Mouse (Mus musculus) left cerebral cortex, postnatal 4 days (tissue): ENCODE results near the gene Zfp62. TPM values are rescaled to one million over a fixed set of nuclear protein-coding genes. Genes with fewer than 3 reads are reported as not detected.

Source experiments
- DNase-seq: peaks from one replicate; pipeline ENCODE4 v3.0.0-alpha.2; 2022
- intact Hi-C: fragments of 180-260 bp; cut with DNase I; formaldehyde crosslinking; loops from one replicate; pipeline ENCODE4 v1.15.1; 2025
- total RNA-seq, 2 experiments: library from RNA; stranded (reverse); gene quantifications; 2 replicates each; pipeline ENCODE4 v1.2.3; 2021

Zfp62 gene
- total RNA-seq, 2 experiments from 2014 or later = 47.3 to 50.4 TPM

DNA sequence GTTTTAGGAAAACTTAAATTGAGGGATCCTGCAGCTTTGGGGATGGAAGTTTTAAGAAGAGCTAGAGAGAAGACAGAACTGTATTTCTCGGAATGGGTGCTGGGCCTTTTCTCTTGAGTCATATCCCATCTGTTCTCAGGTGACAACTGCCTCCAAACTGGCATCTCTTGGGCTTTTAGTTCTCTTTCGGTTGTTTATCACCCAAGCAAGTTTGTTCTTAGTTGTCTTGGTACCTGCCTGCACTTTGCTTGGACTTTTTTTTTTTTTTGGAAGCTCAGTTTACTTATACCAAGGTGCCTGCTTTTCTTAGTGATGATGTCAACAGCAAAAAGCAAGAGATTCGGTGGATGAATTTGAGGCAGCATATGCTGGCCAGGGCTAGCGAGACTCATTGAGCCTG is 43.4 kb downstream of the Zfp62 start:
- intact Hi-C loops = no loop called here
- no peak for DNase-seq

DNA sequence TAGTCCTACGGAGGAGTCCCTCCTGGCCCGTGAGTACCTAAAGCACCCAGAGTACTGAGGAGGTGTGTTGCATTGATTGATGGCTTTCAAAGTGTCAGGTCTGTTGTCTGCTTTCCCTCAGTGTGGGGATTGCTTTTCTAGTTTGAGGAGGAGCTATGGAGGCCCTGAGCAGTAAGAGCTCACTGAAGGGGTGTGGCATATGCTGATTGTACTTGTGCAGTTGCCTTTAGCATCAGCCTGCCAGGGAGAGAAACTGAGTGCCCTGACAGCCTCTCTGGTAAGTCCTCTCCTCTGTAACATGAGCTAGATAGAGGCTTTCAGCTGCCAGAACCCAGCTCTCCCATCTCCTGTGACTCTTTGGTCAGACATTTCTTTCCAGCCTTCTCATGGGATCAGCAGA is 44.2 kb downstream of the Zfp62 start:
- DNase-seq = no peak
- intact Hi-C loops = no loop called here

DNA sequence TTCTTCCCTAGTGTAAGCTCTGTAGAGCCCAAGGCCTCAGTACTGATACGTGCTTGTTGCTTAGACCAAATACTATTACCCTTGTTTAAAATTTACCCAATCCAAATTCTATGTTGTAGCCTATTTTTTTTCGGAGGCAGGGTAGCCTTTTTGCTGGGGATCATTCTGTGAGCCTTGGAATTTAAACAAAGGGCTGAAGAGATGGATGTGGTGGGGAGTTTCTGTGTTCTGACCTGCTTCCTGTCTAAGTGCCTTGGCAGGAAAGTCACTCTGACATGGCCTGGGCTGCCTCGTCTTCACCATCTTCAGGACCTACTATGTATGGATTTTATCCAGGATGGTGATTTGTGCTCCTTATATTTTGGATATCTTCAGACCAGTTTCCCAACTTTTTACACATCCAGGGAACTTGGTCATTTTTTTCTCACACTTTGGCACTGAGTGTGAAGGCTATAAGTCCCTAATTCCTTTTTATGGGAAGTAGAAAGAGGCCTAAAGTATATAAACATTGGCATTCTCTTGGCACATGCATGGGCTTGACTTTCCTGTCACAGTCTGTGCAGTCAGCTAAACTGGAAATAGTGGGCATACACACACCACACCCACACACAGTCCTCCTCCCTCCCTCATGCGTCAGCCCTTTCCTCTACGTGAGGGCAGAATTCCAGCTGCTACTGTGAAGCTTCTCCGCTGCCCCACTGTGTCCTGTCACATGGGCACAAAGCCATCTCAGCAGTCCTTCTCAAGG is 45.3 kb downstream of the Zfp62 start:
- no peak for DNase-seq
- intact Hi-C loops = no loop called here

DNA sequence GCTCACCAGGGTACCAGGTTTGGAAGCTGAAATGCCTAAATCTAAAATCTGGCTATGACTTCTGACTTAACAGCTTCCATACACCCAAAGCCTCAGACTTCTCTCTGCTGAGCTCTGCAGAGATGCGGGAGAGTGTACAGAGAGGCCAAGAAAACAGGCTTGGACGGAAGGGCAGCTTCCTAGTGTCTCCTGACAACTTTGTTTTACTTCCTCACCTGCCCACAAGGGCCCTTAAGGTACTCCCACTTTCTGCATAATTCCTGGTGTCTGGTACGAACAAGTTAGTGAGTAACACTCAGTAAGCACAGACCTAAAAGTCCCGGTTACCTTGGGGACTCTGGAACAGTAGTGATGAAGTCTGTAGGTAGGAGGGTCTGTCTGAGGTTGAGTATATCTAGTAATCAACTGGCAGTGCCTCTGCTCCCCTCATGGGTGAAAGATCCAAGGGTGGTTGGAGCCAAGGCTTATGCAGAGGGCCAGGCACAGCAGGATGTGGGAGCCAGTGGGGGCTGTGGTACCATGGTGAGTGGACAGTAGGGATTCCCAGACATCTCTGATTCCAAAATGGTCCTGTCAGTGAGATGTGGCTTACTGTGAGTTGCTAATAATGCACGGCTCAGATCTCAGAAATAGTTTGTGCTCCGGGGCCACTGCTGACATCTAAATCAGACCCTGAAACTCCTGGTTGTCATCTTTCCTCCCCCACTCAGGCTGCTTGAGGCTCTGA is 46.0 kb downstream of the Zfp62 start:
- DNase-seq = no peak
- intact Hi-C loops = no loop called here

DNA sequence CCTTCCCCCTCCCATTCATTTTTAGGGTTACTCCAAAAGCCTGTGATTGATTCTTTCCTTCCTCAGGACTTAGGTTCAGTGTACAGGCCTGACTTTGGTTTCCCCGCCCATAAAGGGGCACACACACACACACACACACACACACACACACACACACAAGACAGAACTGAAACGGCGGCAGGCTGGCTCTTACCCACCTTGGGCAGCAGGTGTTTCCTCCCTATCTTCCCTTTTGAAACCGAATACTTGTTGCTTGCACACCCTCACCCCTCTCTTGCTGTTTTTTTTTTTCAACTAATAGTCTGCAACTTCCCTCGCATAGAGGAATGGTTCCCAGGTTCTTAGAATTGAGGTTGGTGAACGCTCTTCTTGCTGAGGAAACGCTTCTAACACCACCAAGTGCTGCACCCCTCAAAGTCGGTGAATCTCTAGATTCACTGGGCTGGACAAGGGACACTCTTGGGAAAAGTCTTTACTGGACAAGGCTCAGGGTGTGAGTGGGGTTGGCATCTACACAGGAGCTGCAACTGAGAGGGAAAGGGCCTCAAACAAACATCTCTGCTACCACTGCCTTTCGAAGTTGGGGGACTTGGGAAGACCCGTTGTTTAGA is 46.8 kb downstream of the Zfp62 start:
- DNase-seq = no peak
- intact Hi-C loops = no loop called here

DNA sequence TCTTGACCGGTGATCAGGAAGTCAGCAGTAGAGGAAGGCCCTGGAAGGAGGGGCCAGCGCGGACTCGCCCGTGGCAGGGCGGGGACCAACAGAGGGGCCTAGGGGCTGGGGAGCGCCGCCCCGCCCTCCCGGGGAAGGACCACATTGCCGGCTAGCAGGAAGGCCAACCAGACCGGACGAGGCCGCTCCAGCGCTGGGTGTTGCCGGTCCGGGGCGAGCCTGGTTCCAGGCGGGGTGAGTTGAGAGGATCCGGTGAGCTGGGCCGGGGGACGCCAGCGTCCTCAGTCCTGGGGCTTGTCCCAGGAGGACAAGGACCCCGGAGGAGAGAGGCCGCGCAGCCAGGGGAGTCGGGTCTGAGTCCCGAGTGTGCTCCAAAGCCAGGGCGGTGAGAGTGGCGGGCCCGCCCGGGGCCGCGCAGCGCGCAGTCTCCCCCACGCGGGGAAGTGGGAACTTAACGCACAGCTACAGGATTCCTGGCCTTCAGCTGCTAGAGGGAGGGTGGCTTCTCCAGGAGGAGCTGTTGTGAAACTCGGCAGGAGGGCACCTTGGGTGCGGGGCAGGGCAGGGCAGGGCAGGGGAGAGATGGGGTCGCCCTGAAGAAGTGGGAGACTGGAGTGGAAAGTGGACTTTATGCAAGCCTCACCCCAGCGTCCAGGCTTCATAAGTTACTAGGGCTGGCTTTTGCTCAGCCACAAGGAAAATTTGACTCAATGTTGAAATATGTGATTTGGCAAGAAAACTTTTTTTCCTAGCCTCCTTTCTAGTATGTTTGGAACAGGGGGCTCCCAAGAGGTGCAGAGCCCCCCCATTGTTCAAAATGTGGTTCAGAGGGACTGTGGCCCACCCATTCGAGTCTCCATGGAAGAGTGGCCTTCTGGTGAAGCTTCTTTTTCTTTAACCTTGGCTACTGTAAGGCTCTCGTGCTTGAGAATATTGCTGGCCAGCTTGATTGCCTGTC is 47.6 kb downstream of the Zfp62 start:
- intact Hi-C loops = no loop called here
- peak; percentile 79 for DNase-seq

DNA sequence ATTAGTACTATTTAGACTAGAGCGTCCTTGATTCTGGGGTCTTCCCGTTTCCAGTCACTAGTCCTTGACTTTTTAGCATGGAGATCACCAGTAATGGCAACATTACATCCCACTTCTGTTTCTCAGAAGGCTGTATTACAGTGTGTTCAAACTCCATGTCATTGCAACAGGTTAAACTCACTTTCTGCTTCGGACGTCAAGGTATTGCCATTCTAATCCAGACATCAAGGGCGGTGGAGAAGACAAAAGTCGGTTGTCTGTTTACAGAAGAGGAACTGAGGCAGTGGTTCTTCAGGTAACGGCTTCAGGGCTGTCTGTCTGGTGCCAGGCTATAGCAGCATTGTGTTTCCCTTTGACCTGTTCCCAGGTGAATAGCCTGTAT is 48.3 kb downstream of the Zfp62 start:
- no peak for DNase-seq
- intact Hi-C loops = no loop called here

DNA sequence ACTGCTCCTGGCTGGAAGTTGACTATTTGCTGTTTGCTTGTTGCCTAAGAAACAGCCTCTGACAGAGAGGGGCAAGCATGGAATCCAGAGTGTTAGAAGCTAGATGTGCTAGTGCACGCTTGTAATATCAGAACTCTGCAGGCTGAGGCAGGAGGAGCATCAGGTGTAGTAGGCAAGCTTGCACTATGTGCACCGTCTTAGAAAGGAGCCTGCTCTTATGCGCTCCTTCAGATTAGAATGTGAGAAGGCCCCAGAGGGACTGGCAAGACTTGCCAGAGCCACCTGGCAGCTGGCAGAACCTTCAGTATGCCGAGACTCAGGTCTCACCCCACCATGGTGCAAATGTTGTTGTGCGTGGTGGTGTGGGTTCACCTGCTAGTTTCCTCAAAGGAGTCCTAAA is 49.0 kb downstream of the Zfp62 start:
- intact Hi-C loops = no loop called here

DNA sequence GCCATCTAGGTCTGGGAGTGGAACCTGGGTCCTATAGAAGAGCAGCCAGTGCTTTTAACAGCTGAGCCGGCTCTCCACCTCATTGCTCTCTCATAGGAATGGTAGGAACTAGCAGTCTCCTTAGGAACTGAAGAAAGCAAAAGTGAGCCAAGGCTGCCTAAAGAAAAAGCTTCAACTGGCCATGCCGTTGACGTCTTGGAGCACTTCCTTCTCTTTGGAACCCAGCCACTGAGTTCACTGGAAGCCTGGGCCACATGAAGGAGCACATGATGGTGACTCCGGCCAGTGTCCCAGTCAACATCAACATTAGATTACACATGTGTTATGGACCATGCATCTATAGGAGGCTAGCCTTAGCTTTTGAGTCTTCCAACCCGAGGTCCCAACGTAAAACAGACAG is 49.9 kb downstream of the Zfp62 start:
- intact Hi-C loops = no loop called here
- DNase-seq = no peak

More for the DNA sequence above, 49.0 kb downstream of the Zfp62 start:
- DNase-seq = no peak

DNA sequence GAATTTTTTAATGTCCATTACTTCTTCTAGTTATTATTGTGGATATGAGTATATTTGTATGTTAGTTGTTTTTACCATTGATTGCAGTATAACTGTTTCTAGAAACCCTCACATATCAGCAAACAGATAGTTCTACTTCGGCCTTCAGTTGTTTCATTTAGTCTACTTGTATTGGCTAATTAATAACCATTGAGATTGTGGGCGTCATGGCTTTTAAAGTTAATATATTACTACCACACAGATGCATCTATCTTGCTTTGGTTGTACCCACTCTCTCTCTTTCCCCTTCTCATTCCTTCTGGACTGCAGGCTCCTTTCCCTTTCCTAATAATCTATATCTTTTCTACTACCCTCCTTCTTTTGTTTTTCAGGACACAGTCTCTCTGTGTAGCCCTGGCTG is 56.2 kb downstream of the Zfp62 start:
- DNase-seq = no peak
- intact Hi-C loops = no loop called here

DNA sequence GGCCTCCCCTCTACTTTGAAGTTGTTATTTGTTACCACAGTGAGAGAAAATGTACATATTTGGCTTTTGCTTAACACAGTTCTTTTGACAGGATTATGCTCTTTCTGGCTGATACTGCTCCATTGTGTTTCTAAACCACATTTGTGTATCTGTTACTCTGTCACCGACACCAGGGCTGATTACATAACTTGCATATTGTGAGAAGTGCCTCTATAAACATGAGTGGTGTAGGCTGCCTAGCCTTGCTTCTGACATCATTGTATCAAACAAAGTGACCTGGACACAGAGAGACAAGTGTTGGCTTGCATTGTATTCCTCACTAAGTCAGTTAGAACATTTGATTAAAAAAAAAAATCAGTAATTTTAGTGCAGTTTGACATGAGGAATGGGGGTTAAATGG is 56.7 kb downstream of the Zfp62 start:
- DNase-seq = no peak
- intact Hi-C loops = no loop called here

DNA sequence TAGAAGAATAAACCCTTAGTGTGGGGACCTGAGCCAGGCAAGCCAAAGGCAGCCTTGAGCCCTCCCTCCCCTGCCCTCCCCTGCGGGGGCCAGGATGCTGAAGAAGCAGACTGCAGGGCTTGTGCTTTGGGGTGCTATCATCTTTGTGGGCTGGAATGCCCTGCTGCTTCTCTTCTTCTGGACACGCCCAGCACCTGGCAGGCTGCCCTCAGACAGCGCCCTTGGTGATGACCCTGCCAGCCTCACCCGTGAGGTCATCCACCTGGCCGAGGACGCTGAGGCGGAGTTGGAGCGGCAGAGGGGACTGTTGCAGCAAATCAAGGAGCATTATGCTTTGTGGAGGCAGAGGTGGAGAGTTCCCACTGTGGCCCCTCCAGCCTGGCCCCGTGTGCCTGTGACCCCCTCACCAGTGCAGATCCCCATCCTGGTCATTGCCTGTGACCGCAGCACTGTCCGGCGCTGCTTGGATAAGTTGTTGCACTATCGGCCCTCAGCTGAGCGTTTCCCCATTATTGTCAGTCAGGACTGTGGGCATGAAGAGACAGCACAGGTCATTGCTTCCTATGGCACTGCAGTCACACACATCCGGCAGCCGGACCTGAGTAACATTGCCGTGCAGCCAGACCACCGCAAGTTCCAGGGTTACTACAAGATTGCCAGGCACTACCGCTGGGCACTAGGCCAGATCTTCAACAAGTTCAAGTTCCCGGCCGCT is 57.7 kb downstream of the Zfp62 start:
- DNase-seq = no peak
- intact Hi-C loops = no loop called here

DNA sequence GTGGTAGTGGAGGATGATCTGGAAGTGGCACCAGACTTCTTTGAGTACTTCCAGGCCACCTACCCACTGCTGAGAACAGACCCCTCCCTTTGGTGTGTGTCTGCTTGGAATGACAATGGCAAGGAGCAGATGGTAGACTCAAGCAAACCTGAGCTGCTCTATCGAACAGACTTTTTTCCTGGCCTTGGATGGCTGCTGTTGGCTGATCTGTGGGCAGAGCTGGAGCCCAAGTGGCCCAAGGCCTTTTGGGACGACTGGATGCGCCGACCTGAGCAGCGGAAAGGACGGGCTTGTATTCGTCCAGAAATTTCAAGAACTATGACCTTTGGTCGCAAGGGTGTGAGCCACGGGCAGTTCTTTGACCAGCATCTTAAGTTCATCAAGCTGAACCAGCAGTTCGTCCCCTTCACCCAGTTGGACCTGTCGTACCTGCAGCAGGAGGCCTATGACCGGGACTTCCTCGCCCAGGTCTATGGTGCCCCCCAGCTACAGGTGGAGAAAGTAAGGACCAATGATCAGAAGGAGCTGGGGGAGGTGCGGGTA is 58.3 kb downstream of the Zfp62 start:
- DNase-seq = no peak
- intact Hi-C loops = no loop called here

DNA sequence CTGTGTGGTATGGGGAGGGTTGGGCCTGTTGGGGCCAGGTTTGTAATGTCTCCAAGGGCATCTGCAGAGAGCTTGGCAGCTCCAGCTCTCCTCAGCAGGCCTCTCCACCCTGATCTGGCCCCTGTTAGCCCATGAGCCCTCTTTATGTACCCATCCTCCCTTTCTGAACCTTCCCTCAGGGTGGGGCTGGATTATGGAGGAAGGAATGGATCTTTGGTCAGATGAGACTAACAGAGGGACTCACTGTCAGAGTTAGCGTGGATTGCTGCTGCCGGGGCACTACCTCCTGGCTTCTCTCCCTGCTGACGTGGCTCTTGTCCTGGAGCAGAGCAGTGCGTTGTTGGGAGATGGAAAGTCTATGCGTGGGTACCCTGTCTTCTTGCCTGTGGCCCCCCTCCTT is 59.2 kb downstream of the Zfp62 start:
- DNase-seq = no peak
- intact Hi-C loops = no loop called here

DNA sequence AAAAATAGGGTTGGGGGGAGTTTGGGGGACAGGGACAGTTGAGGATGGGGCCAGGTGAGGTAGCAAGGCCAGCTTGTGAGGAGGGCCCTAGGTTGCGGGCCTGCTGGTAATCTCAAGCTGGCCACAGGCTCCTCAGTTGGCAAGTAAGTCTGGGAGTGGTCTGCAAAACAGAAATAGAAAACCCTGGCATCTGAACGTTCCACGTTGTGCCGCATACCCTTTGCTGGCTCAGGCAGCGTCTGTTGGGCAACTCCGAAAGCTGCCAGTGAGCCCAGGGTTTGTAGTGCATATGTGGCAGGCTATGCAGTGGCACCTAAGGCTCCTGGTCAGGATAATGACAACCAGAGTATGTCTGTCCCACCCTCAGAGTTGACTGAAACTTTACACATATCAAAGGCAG is 60.1 kb downstream of the Zfp62 start:
- DNase-seq = no peak
- intact Hi-C loops = no loop called here

DNA sequence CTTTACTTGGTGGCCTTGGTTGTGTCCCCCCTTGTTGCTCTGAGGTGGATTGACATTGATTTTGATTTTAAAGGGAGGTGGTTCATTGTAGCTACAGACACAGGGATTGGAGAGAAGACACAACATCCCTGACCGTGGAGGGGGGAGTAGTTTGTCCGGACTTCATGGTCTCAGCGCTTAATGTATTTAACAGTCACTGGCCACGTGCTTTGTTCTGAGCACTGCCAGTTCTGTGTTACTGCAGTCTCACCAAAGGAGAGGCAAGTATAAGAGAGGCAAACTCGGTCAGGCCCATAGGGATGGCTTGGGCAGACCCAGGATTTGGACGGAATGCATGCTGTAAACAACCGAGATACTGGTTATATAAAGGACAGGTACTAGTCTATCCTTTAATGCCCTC is 61.0 kb downstream of the Zfp62 start:
- no peak for DNase-seq
- intact Hi-C loops = no loop called here

DNA sequence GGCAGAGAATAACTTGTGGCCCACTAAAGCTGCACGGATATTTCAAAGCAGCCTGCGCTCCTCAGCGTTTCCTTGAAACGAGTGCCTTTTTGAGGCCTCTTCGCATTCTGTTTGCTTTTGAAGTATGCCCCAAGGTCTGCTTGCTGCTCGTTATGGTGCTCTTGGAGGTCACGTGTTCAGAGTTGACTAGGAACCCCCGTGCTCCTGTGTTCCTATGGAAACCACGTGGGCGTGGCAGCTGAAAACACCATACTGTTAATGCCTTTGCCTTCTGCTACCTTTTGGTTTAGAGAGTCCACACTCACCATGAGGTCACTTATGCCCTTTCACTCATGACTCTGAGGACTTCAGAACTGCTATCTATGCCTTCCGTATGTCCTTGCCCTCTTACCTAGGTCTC is 61.5 kb downstream of the Zfp62 start:
- DNase-seq = no peak
- intact Hi-C loops = loop anchor here (5.0 kb wide), 1 partner anchor 392 kb away; the partner anchor contains the start of gene Irgm1

DNA sequence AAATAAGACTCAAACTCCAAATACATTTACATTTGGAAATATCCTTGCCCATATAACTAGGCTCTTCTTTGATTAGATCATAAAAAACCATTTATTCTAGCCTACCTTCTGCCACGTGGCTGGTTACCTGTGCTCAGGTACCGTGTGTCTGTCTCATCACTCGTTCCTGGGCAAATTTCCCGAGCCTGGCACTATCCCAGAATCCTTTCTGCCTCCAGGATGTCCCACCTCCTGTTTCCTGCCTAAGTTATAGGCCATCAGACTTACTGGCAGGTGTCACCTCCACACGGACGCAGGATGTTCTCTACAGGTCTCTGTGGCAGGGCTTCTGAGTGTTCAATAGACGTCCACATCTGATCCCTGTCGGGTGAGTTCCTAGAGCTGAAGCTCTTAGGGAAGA is 62.0 kb downstream of the Zfp62 start:
- no peak for DNase-seq
- intact Hi-C loops = loop anchor here (5.0 kb wide), 1 partner anchor 393 kb away; the partner anchor contains the start of gene Irgm1

DNA sequence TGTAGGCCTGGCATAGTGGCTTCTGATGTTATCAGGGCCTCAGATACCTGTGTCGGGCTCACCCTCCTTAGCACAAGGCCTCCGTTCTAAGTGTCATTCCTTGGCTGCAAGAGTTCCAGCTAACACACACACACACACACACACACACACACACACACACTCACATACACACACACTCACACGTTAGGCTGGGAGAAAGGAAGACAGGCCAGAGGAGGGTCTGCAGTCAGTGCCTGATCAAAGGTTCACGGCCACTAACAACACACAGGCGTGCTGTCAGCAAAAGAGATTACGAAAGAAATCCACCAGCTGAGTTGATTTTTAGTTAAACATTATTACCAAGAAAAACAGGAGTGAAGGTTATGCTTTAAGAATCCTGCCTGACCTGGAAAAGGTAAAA is 63.6 kb downstream of the Zfp62 start:
- no peak for DNase-seq
- intact Hi-C loops = loop anchor here (5.0 kb wide), 1 partner anchor 394 kb away; the partner anchor contains the start of gene Irgm1

DNA sequence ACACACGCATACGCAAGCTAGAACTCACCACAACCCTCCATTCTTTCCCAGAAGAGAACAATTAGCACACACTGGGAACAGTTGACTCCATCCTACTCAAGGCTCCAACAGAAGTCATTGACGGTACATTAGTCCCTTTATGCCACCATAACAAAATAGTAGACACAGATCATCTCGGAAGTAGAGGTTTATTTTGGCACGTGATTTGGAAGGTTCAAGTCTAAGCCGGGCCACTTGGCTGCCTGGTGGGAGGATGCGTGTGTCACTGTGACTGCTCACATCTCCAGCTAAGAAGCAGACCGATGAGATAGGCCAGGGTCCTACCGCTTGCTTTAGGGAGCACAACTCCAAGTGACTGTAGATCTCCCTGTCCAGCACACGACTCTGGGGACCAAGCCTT is 64.2 kb downstream of the Zfp62 start:
- intact Hi-C loops = loop anchor here (5.0 kb wide), 1 partner anchor 395 kb away; the partner anchor contains the start of gene Irgm1
- DNase-seq = no peak
